Mouse (Mus musculus) neural tube, embryonic 11.5 days (tissue): ENCODE measurements around the gene Atoh7. TPM values are rescaled to one million over a fixed set of nuclear protein-coding genes. Genes with fewer than 3 reads are reported as not detected.

Source experiments
- ATAC-seq: fragments of 200-750 bp; cut with Nextera tagmentation; 2 replicates; pipeline ENCODE4 v1.8.0; 2017; ENCODE audit warnings: moderate number of reproducible peaks, mild to moderate bottlenecking, moderate TSS enrichment, moderate library complexity; ENCODE audit not compliant: insufficient read depth, low FRiP score, low TSS enrichment
- DNase-seq: peaks from one replicate; pipeline ENCODE4 v3.0.0-alpha.2; 2015; ENCODE audit warnings: low spot score
- H3K27ac ChIP-seq: fragments of 300-500 bp; sonication (generic); 2 replicates; pipeline ENCODE4 v1.5.1; 2014; ENCODE audit warnings: low read depth, mild to moderate bottlenecking, low read length
- H3K27me3 ChIP-seq: fragments of 300-500 bp; sonication (generic); 2 replicates; pipeline ENCODE4 v1.6.1; 2014; ENCODE audit warnings: mild to moderate bottlenecking, low read length, mixed read lengths; ENCODE audit not compliant: control insufficient read depth, insufficient read depth
- H3K36me3 ChIP-seq: fragments of 300-500 bp; sonication (generic); 2 replicates; pipeline ENCODE4 v1.6.1; 2014; ENCODE audit warnings: mild to moderate bottlenecking, low read length, moderate library complexity, mixed read lengths; ENCODE audit not compliant: control insufficient read depth, insufficient read depth
- H3K4me1 ChIP-seq: fragments of 300-500 bp; sonication (generic); 2 replicates; pipeline ENCODE4 v1.6.1; 2014; ENCODE audit warnings: low read length, mixed read lengths; ENCODE audit not compliant: control insufficient read depth, insufficient read depth
- H3K4me2 ChIP-seq: fragments of 300-500 bp; sonication (generic); 2 replicates; pipeline ENCODE4 v1.6.1; 2014; ENCODE audit warnings: low read depth, mild to moderate bottlenecking, moderate library complexity
- H3K4me3 ChIP-seq: fragments of 300-500 bp; sonication (generic); 2 replicates; pipeline ENCODE4 v1.5.1; 2014; ENCODE audit warnings: low read depth, low read length
- H3K9ac ChIP-seq: fragments of 300-500 bp; sonication (generic); 2 replicates; pipeline ENCODE4 v1.6.1; 2014; ENCODE audit warnings: mild to moderate bottlenecking, low read length
- H3K9me3 ChIP-seq: fragments of 300-500 bp; sonication (generic); 2 replicates; pipeline ENCODE4 v1.6.1; 2016; ENCODE audit warnings: low read length; ENCODE audit not compliant: control insufficient read depth
- WGBS: fragments of 180-500 bp; shearing (Covaris S2); extraction: QIAGEN DNeasy Blood & Tissue Kit; methylation state at CpG from one replicate; pipeline ENCODE4 v1.1.7; 2014; 5-methylcytosine and 5-hydroxymethylcytosine counted together
- polyA plus RNA-seq: library from polyadenylated mRNA; unstranded; fragments of >200 nt; fragmentation: Nextera tagmentation; extraction: Ambion mirVana; gene quantifications from 2 replicates; pipeline ENCODE4 v1.2.1, GENCODE M21; 2014

The Atoh7 gene
- polyA plus RNA-seq, 1 experiment from 2014 or later, result 0.89 TPM

DNA sequence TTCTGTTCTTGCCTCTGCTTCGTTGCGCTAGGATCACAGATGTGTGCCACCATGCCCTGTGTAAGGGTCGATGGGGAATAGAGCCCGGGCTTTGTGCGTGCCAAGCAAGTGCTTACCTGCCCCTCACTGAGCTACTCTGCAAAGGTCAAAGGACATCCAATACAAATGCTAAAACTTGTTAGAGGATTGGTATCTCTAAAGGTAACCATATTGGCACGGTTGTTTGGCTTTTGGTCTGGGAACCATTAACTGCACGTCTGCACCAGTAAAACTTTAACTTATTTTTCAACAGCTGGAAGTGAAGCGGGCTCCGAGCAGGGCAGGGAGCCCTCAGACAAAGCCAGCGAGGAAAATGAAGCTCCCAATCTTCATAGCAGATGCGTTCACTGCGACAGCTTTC lies 38.2 kb upstream of the Atoh7 start:
- H3K9ac ChIP-seq, result no peak overlapping the region
- no peaks in the 10 kb centered on the region for H3K9me3 ChIP-seq
- no peak for ATAC-seq
- H3K4me3 ChIP-seq, result no peak overlapping the region
- no peaks in the 10 kb centered on the region for H3K36me3 ChIP-seq
- H3K4me2 ChIP-seq, result no peak overlapping the region
- H3K4me1 ChIP-seq, result no peaks in the 10 kb centered on the region
- 75% methylated on average over 12 of the region's 12 CpGs for WGBS
- no peak for DNase-seq
- H3K27me3 ChIP-seq, result no peaks in the 10 kb centered on the region
- no peak overlapping the region for H3K27ac ChIP-seq

DNA sequence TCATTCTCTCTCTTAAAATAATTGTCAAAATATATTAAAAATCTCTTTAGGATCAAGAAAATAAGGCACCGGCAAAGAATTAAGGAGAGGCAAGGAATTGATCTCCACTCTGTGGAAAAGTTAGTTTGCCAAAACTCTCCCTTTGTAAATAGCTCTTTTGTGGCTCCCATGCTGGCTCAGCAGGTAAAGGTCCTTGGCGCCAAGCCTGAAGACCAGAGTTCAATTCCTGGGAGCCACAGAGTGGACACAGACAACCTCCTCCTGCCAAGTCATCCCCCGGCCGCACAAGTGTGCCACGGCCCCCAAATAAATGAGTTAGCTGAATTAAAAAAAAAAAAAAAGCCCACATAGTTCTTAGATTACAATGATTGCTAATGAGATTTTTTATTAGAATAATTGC lies 36.8 kb upstream of the Atoh7 start:
- Histone ChIP-seq H3K36me3 (no peaks in the 10 kb centered on the region), H3K4me3 (no peak overlapping the region), H3K9ac (no peak overlapping the region), H3K27me3 (no peaks in the 10 kb centered on the region), H3K27ac (no peak overlapping the region), H3K9me3 (no peaks in the 10 kb centered on the region), H3K4me2 (no peak overlapping the region), H3K4me1 (no peaks in the 10 kb centered on the region)
- 97% methylated on average over 5 of the region's 5 CpGs for WGBS
- no peak for ATAC-seq
- no peak for DNase-seq

DNA sequence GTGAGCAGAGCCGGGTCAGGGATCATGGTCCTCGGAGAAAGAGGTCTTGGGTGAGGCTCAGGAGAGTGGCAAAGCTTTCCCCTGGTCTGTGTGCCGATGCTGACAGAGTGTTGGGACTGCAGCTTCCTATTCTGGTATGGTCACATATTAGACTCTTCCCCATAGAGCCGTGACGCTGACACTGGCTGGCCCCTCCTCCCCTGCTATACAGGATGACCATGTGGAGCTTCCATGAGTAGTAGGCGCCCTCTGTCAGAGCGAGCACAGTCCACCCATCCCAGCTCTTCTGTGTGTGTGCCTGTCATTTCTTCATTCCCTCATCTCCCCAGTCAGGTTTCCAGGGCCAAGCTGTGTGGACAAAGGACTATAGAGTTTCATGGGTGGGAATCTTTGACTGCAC lies 36.1 kb upstream of the Atoh7 start:
- no peaks in the 10 kb centered on the region for H3K36me3 ChIP-seq
- H3K4me2 ChIP-seq, result no peak overlapping the region
- H3K9me3 ChIP-seq, result no peaks in the 10 kb centered on the region
- no peak overlapping the region for H3K27ac ChIP-seq
- H3K4me3 ChIP-seq, result no peak overlapping the region
- no peak overlapping the region for H3K9ac ChIP-seq
- no peaks in the 10 kb centered on the region for H3K27me3 ChIP-seq
- WGBS, result 75% methylated on average over 7 of the region's 7 CpGs
- no peaks in the 10 kb centered on the region for H3K4me1 ChIP-seq
- ATAC-seq (no peak), DNase-seq (no peak)

DNA sequence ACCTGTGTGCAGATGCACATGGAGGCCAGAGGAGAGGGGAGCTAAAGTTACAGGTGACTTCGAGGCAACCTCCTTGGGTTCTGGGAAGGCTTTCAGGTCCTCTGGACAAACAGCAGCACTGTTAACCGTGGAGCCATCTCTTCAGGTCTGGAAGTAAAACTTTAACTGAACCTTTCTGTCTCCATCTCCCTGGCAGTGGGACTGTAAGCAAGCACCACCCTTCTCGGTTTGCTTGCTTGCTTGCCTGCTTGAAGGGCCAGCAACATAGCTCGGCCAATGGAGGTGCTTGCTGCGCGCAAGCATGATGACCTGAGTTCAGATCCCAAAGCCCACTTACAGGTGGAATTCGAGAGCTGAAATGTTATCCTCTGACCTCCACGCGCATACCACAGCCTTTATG lies 34.9 kb upstream of the Atoh7 start:
- Histone ChIP-seq H3K27ac (no peak overlapping the region), H3K27me3 (no peaks in the 10 kb centered on the region), H3K4me1 (no peaks in the 10 kb centered on the region), H3K4me3 (no peak overlapping the region), H3K9ac (no peak overlapping the region), H3K36me3 (no peaks in the 10 kb centered on the region), H3K9me3 (no peaks in the 10 kb centered on the region), H3K4me2 (no peak overlapping the region)
- no peak for DNase-seq
- ATAC-seq, result no peak
- 87% methylated on average over 9 of the region's 9 CpGs for WGBS

DNA sequence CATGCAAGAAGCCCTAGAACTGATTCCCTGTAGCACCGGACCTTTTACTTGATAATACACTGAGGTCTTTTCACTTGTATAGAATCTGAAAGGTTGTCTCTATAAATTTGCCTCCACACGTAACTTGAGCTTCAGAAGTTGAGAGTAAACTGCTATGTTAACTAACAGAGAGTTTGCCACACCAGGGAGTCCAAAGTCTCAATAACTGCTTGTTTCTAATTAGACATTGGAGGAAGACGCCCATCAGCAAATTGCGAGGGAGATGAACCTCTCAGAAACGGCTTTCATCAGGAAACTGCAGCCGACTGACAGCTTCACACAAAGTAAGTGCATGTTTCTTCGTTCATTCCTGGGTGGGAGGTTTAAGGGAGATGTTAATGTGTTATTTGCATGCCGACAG lies 33.9 kb upstream of the Atoh7 start:
- Histone ChIP-seq H3K4me3 (no peak overlapping the region), H3K4me1 (no peaks in the 10 kb centered on the region), H3K9ac (no peak overlapping the region), H3K4me2 (no peak overlapping the region), H3K27me3 (no peaks in the 10 kb centered on the region), H3K36me3 (no peaks in the 10 kb centered on the region), H3K27ac (no peak overlapping the region), H3K9me3 (no peaks in the 10 kb centered on the region)
- WGBS, result 64% methylated on average over 8 of the region's 8 CpGs
- no peak for DNase-seq
- ATAC-seq, result no peak

DNA sequence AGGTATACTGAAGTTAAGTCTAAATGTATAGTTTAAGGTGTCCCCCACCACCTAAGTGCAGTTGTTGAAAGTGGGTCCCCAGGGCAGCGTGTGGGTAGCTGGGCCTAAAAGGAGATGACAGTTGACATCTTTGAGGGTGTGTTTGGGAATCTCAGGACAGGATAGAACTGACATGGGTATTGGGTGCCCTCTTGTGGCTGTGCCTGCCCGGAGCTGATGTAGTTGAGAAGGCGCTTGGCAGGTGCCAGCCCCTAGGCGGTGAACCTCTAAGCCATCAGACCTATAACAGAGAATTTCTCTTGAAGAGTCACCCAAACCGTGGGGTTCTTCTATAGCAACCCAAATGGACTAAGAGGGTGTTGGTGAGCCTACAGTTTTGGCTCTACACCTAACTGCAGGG lies 33.5 kb upstream of the Atoh7 start:
- no peak overlapping the region for H3K4me3 ChIP-seq
- H3K36me3 ChIP-seq, result no peaks in the 10 kb centered on the region
- H3K9ac ChIP-seq, result no peak overlapping the region
- no peaks in the 10 kb centered on the region for H3K27me3 ChIP-seq
- no peak overlapping the region for H3K4me2 ChIP-seq
- DNase-seq (peak; percentile 79), ATAC-seq (peak; percentile 72; the same call in 1 of the 2 replicates)
- H3K4me1 ChIP-seq, result no peaks in the 10 kb centered on the region
- H3K27ac ChIP-seq, result no peak overlapping the region
- WGBS, result 10% methylated on average over 5 of the region's 5 CpGs
- no peaks in the 10 kb centered on the region for H3K9me3 ChIP-seq

DNA sequence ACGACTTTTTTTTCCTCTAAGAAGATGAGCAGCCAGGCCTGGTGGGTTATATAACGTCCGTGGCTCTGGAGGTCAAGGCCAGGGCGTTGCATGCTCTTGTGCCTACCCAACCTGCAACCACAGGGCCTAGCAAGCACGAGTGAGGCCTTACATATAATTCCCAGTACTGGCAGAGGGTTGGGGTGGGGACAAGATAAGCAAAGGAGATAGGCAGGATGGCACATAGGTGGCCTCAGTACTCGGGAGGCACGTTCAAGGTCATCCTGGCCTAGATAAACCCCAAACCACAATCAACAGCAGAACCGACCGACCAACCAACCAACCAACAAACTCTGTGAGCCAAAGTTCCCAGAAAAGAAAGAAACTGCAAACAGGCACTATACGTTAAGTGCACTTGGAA lies 13.1 kb upstream of the Atoh7 start:
- Histone ChIP-seq H3K9ac (no peak overlapping the region), H3K27me3 (0 out of 2 replicates have a peak, but pooled peaks cover 2% of the 10 kb centered on the region), H3K27ac (no peak overlapping the region), H3K9me3 (no peaks in the 10 kb centered on the region), H3K4me2 (no peak overlapping the region), H3K4me1 (no peaks in the 10 kb centered on the region), H3K36me3 (no peaks in the 10 kb centered on the region), H3K4me3 (no peak overlapping the region)
- 82% methylated on average over 10 of the region's 10 CpGs for WGBS
- no peak for DNase-seq
- ATAC-seq, result no peak

DNA sequence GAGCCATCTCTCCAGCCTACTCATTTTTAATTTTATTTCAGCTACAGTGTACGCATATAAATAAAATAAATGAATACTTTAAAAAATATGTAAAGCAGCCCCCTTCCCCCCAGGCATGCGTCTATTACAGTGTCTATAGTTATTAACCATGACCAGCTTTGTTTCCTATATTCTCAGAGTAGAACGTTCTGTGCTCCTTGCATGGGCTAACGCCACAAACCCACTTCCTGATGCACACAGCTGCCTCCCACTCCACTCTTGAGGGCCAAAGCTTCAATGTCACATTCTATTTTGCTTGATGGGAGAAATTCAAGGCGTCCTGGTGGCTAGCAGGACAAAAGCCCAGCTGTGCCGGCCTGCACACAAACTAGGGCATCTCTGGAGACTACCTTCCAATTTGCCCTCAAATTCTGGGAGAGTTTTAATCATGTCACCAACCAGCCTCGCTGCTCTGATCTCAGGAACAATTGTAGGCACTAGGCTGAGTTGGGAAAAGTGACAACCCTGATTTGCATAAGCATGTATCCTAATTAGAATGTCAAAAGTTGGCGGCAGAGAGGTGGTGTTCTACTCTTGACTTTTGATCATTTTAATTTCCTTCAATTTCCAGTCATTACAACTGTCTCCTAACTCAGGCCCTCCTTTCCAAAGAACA lies 10.2 kb upstream of the Atoh7 start:
- H3K4me3 ChIP-seq, result peak overlapping the region; percentile 1; the same call in 1 of the 2 replicates
- no peaks in the 10 kb centered on the region for H3K36me3 ChIP-seq
- ATAC-seq (no peak), DNase-seq (no peak)
- WGBS, result 32% methylated on average over 8 of the region's 8 CpGs
- 0 out of 2 replicates have a peak overlapping the region, but pooled peaks have one; percentile 14 for H3K9ac ChIP-seq
- H3K27ac ChIP-seq, result no peak overlapping the region
- peak overlapping the region; percentile 37 for H3K4me2 ChIP-seq
- H3K4me1 ChIP-seq, result no peaks in the 10 kb centered on the region
- H3K27me3 ChIP-seq, result 0 out of 2 replicates have a peak, but pooled peaks cover 2% of the 10 kb centered on the region
- no peaks in the 10 kb centered on the region for H3K9me3 ChIP-seq

DNA sequence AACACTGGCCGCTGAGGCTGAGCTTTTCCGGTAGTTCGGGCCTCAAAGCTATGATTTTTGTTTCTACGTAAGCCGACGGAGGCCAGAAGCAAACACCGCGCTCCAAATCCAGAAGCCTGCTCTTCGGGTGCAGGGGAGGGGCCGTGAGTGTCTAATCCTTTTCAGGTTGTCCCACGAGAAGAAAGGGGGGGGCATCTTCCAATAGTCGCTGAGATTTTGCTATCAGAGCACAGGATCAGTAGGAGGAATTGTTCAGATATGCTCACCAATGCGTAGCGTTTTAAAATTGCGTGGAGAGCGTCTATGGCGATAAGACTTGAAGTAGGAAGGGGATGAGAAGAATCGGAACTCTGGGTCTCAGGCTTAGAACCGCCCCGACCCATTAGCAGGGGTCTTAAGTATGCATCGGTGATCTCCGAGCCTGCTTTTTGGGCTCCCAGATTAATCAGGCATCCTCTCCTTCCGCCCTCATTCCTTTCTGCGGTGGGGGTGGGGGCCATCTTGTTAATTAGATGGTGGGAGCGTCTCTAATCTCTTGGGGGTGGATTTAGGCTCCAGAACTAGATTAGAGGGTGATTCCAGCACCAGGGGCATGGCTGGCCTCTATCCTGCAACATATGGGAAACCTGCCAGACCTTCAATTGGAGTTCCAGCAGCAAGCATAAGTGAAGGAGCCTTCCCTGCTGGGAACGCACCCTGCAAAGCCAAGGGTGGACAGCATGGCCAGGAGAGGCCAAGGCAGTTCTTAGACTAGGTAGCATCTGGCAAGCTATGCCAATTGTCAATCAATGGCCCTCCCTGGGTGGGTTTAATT lies 9.5 kb upstream of the Atoh7 start:
- WGBS, result 4% methylated on average over 26 of the region's 26 CpGs
- Histone ChIP-seq H3K9me3 (no peaks in the 10 kb centered on the region), H3K4me3 (peak overlapping the region; percentile 1; the same call in 1 of the 2 replicates), H3K9ac (no peak overlapping the region), H3K4me2 (peak overlapping the region; percentile 37), H3K27ac (no peak overlapping the region), H3K4me1 (no peaks in the 10 kb centered on the region), H3K27me3 (0 out of 2 replicates have a peak, but pooled peaks cover 2% of the 10 kb centered on the region), H3K36me3 (no peaks in the 10 kb centered on the region)
- ATAC-seq (no peak), DNase-seq (no peak)
